Mouse (Mus musculus) spleen, adult 2 months (tissue): ENCODE measurements at regions not wholly inside any gene's neighbourhood (a gene's known extent, or its start where the extent isn't known, plus 50 kb on each side); places are given as distances from the start of the nearest gene placed in this dataset.

Source experiments
- DNase-seq, 2 experiments: peaks; one replicate each; pipeline versions ENCODE4 v3.0.0 to v3.0.0-alpha.2; 2012 to 2021; ENCODE audit warnings: low spot score in 2 of 2, low read depth in 1 of 2
- H3K27ac ChIP-seq: fragments of 200-500 bp; 2 replicates; pipeline ENCODE4 v1.5.1; 2012; ENCODE audit warnings: low read length, inconsistent platforms; ENCODE audit not compliant: insufficient read depth
- H3K27me3 ChIP-seq: fragments of 200-500 bp; 2 replicates; pipeline ENCODE4 v1.6.1; 2012; ENCODE audit warnings: mild to moderate bottlenecking, moderate library complexity, low read length, inconsistent platforms; ENCODE audit not compliant: control insufficient read depth, insufficient read depth
- H3K36me3 ChIP-seq: fragments of 200-500 bp; 2 replicates; pipeline ENCODE4 v1.6.1; 2012; ENCODE audit warnings: mild to moderate bottlenecking, low read length, inconsistent platforms; ENCODE audit not compliant: control insufficient read depth, insufficient read depth
- H3K4me1 ChIP-seq: fragments of 200-500 bp; 2 replicates; pipeline ENCODE4 v1.6.1; 2011; ENCODE audit warnings: inconsistent platforms; ENCODE audit not compliant: control insufficient read depth, insufficient read depth, insufficient read length
- H3K4me3 ChIP-seq: fragments of 200-500 bp; 2 replicates; pipeline ENCODE4 v1.5.1; 2011; ENCODE audit warnings: mild to moderate bottlenecking, inconsistent platforms; ENCODE audit not compliant: insufficient read depth, insufficient read length; ENCODE audit errors: extremely low read depth
- CTCF ChIP-seq: fragments of 200-500 bp; IDR thresholded peaks from 2 replicates; pipeline ENCODE4 v1.5.1; 2011; ENCODE audit warnings: mild to moderate bottlenecking, inconsistent platforms; ENCODE audit not compliant: insufficient read depth, insufficient read length, insufficient replicate concordance; ENCODE audit errors: extremely low read depth
- POLR2A ChIP-seq: fragments of 200-500 bp; IDR thresholded peaks from 2 replicates; pipeline ENCODE4 v1.6.1; 2011; ENCODE audit warnings: low read depth, low read length, inconsistent platforms
- WGBS: fragments of 180-500 bp; shearing (Covaris S2); methylation state at CpG from one replicate; pipeline ENCODE4 v1.1.7; 2018; 5-methylcytosine and 5-hydroxymethylcytosine counted together

- no peak for TF ChIP-seq POLR2A
- TF ChIP-seq CTCF = no peak
- Histone ChIP-seq H3K4me3 (no peak overlapping the region), H3K27me3 (no peaks in the 10 kb centered on the region), H3K27ac (no peak overlapping the region), H3K36me3 (no peaks in the 10 kb centered on the region), H3K4me1 (peaks cover 3% of the 10 kb centered on the region; the same call in 1 of the 2 replicates)
- no peak for DNase-seq
- WGBS = 91% methylated on average over 19 of the region's 19 CpGs
Observed at GRCm38 (mm10) chr5:64576426-64577262, 226.5 kb upstream of the Klf3 start.

DNA sequence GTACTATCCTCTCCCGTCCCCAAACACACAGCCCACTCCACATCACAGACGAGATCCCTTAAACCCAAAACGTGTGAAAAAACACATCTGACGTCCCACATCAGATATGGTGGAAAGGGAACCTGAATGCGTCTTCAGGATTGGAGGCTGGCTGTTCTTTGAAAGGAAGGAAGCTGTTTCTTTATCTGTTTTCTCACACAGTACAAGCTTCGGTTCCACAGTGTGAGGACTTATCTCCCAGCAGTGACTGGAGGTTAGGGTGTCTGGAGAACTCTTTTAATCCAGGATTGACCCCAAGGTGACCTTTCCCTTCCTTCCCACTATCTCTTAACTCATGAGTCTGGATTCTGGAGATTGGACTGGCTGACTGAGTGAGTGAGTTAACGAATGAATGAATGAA lies 225.8 kb upstream of the Klf3 start:
- no peak for DNase-seq

DNA sequence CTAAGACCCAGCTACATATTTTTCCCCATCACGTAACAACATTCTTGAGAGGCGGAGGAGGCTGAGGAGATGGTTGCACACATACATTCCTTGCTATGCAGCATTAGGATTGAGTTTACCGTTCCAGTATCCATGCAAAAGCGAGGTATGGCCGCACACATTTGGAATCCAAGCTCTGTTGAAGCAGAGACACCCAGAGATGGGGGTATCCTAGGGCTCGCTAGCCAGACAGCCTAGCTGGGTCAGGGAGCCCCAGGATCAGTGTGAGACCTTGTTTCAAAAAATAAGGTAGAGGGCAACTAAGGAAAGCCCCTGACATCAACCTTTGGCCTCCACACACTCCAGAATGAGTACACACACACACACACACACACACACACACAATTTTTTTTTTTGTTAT lies 224.7 kb upstream of the Klf3 start:
- peaks cover 3% of the 10 kb centered on the region; the same call in 1 of the 2 replicates for H3K4me1 ChIP-seq
- no peak for TF ChIP-seq CTCF
- TF ChIP-seq POLR2A = no peak
- DNase-seq = no peak
- 97% methylated on average over 6 of the region's 6 CpGs for WGBS
- no peaks in the 10 kb centered on the region for H3K36me3 ChIP-seq
- H3K27me3 ChIP-seq = no peaks in the 10 kb centered on the region
- no peak overlapping the region for H3K4me3 ChIP-seq
- H3K27ac ChIP-seq = no peak overlapping the region

More for the DNA sequence above, 225.8 kb upstream of the Klf3 start:
- peaks cover 3% of the 10 kb centered on the region; the same call in 1 of the 2 replicates for H3K4me1 ChIP-seq
- H3K27me3 ChIP-seq = no peaks in the 10 kb centered on the region
- H3K27ac ChIP-seq = no peak overlapping the region
- H3K4me3 ChIP-seq = no peak overlapping the region
- no peaks in the 10 kb centered on the region for H3K36me3 ChIP-seq
- TF ChIP-seq POLR2A (no peak), CTCF (no peak)
- WGBS = 64% methylated on average over 7 of the region's 7 CpGs

GRCm38 (mm10) chr5:64579086-64579485 lies 224.1 kb upstream of the Klf3 start:
- H3K27ac ChIP-seq = no peak overlapping the region
- no peaks in the 10 kb centered on the region for H3K36me3 ChIP-seq
- H3K4me1 ChIP-seq = peaks cover 3% of the 10 kb centered on the region; the same call in 1 of the 2 replicates
- 71% methylated on average over 5 of the region's 5 CpGs for WGBS
- no peak overlapping the region for H3K4me3 ChIP-seq
- H3K27me3 ChIP-seq = no peaks in the 10 kb centered on the region
- no peak for TF ChIP-seq POLR2A
- TF ChIP-seq CTCF = no peak
- no peak for DNase-seq

DNA sequence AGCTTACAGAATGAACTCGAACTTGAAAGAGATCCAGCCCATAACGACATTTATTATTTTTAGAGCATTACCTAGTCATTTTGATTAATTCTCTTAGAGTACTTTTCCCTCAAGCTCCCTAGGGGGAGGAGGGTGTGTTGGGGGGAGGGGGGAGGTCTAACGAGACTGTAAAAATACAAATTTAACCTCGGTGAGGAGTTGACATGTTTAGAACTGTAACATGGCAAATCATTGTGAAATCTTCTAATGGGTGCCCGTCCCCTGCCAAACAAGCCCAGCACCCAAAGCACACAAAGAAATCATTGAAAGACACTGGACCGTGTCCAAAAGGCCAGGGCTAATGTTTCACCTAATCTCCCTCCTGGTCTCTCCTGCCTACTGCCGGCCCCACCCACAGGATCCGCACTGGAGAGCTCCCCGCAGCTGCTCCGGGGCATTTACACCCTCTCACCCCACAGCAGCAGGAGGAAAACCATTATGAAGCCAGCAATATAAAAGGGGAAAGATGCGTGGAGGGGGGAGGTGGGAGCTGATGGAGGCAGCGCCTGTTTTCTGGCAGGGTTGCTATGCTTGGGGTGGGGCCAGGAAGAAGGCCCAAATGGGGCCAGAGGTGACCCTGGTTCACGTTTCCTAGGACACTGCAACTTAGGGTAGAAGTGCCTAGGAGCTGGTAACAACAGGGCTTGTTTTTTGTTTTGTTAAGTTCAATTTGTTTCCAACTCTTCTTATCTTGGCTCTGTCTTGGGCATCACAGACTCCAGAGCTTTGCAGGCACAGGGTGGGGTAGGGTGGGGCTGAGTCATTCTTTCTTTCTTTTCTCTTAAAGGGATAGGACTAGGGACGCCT lies 223.5 kb upstream of the Klf3 start:
- Histone ChIP-seq H3K4me1 (peaks cover 3% of the 10 kb centered on the region; the same call in 1 of the 2 replicates), H3K4me3 (no peak overlapping the region), H3K27ac (no peak overlapping the region), H3K36me3 (no peaks in the 10 kb centered on the region), H3K27me3 (no peaks in the 10 kb centered on the region)
- no peak for DNase-seq
- TF ChIP-seq POLR2A (no peak), CTCF (no peak)
- WGBS = 25% methylated on average over 14 of the region's 14 CpGs

- H3K27me3 ChIP-seq = no peaks in the 10 kb centered on the region
- 78% methylated on average over 3 of the region's 3 CpGs for WGBS
- no peaks in the 10 kb centered on the region for H3K36me3 ChIP-seq
- no peak for DNase-seq
- H3K4me1 ChIP-seq = peaks cover 3% of the 10 kb centered on the region; the same call in 1 of the 2 replicates
- TF ChIP-seq POLR2A (no peak), CTCF (no peak)
- no peak overlapping the region for H3K4me3 ChIP-seq
- H3K27ac ChIP-seq = no peak overlapping the region
Observed at GRCm38 (mm10) chr5:64580340-64580723, 222.9 kb upstream of the Klf3 start.
